Mouse (Mus musculus): ENCODE data around the gene Rbm25.

Gene Rbm25

DNA sequence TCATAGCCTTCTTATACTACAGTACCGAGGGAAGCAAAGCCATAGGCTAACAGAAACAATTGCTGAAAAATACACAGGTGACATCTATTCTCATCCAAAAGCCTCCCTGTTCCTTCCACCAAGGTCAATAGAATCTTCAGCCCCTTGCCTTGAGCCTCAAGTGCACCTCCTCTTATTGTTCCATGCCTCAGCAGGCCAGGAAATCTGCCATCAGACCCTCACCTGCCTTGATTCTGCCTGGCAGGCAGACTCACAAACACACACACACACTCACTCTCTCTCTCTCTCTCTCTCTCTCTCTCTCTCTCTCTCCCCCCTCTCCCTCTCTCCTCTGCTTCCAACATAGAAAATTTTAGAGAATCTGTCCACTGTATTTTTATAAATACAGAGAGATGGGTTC is 88.4 kb downstream of the Rbm25 start:
- in situ Hi-C loops (cut with MboI; ENCODE audit: unreplicated experiment in 2 of 2): loop anchor here (5.0 to 25.0 kb wide), 4 partner anchors 48 to 543 kb away; partner anchors contain the start of genes Acot3 (in 1 of the 2), Acot4 (in 1 of the 2), Acot5 (in 1 of the 2) and Gm49366 (in 1 of the 2)

DNA sequence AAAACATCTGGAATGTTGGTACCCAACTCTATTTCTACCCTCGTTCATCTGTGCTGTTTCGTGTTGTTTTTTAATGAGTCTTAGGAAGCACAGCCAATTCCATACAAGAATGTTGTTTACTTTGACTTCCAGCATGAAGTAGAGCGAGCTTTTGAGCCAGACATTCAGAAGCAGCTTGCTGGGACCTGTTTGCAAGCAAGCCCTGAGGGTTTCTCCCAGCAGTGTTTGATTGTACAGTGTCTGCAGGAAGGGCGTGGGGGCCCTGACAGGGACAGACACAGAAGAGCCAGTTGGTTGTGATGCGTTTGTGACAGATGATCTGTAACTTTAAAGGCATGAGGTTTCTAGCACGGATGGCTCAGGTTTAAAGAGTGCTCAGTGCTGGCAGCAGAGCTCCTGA is 90.2 kb downstream of the Rbm25 start:
- in situ Hi-C loops (cut with MboI; ENCODE audit: unreplicated experiment in 2 of 2): loop anchor here (25.0 kb wide), 3 partner anchors 316 to 541 kb away; partner anchors contain the start of genes Acot3 (in 1 of the 2), Acot4 (in 1 of the 2), Acot5 (in 1 of the 2) and Gm49366 (in 1 of the 2)

DNA sequence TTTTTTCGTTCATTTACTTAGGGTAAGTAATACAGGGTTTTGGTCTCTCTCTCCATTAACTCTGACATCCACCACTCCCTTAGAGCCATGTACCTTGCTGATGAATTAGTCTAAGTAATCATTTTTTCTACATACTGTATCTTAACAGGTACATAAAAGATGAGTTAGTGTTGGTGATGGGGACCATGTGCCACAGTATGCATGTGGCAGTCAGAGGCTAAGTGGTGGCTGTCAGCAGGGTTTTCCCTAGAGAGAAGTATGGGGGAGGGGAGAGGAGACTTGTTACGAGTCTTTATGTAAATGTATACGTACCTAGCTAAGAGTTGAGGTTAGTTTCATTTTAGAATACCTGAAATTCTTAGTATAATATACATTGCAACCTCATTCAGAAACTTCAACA is 92.0 kb downstream of the Rbm25 start:
- in situ Hi-C loops (cut with MboI; ENCODE audit: unreplicated experiment in 2 of 2): loop anchor here (25.0 kb wide), 3 partner anchors 314 to 539 kb away; partner anchors contain the start of genes Acot3 (in 1 of the 2), Acot4 (in 1 of the 2), Acot5 (in 1 of the 2) and Gm49366 (in 1 of the 2)

DNA sequence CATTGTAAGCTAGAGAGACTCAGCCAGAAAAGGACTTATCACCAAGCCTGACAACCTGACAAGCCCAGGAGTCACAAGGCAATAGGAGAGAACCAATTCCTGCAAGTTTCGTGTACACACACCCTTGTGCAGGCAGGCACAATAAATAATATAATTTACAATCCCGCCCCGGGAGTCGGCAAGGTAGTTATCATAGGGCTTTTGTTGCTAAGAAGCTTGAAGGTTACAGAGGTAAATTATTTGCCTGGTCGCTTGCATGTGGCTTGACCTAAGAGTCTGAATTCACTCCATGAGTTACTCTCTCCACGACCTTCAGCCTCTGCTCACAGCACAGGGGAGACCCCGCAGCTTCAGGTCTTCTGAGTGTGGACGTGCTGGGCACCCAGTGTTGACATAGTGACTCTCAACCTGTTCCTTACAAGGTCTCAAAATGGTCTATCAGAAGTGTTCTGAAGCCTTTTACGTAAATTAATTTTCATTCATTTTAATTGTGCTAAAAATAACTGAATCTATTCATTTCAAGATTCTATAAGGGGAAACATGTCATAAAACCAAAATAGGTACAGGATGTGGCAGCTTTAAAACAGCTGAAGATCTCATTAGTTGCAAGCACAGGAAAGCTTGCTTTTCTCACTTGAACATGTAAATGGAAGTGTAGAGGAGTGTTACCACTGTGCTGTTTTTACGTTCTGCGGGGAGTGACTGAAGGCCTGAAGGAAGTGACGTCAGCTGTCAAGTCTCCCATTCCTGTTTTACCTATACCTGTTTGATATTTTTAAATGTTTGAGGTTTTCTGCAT is 95.7 kb downstream of the Rbm25 start:
- in situ Hi-C loops (cut with MboI; ENCODE audit: unreplicated experiment in 2 of 2): no loop called here

DNA sequence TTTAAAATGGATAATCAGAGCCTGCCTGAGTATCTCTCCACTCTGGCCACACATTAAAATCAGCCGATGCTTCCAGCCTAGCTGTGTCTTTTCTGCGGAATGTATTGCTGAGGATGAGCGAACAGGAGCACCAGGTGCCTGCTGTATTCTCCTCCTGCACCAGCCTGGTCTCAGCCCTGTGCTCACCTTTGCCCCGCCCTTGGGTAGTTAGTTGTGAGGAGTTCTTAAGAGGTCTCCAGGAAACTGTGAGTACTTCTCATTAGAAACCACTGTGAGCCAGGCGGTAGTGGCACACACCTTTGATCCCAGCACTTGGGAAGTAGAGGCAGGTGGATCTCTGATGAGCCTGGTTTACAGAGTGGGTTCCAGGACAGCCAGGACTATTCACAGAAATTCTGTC is 101.2 kb downstream of the Rbm25 start:
- in situ Hi-C loops (cut with MboI; ENCODE audit: unreplicated experiment in 2 of 2): no loop called here

All from v-Abl transformed pro-B cells (cell line).